Mouse (Mus musculus): ENCODE data around the gene Sgcd.

Gene Sgcd

DNA sequence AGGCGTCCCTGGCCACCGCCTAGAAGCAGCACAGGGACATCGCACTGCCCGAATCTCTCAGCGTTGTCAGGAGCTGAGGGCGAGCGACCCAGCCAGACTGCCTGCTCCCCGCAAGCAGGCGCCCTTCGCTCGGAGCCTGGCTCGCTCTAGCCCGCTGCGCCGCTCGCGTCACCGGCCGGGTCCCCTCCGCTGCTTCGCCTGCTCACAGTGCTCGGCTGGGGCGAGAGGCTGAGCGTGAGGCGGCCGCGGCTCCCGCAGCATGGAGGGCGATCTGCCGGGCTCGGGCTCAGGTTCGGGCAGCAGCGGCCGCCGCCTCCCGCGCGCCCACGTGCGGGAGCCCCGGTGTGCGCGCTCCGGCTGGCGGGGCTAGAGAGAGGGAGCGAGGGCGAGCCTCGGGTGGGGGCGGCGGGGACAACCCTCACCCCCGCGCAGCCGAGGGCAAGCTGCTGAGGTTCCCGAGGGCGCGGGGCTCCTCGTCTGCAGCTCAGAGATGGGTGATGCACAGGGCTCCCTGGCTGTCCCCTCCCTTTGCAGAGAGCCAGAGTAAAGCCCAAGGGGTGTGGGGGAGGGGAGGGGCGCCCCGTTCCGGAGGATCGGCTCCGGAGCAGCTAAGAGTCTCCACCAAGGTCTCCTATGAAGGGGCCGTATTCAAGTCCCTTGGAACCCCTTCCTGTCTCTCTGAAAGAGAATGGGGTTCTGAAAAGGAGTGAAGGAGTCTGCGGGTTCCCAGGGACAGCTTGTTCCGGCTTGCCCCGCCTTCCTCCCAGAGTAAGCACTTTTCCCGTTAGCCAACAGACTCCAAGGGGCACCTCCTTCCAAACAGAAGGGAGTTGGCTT lies at the start of gene Sgcd:
Gene Sgcd (minus strand): TSS at position 273 of the 837 bp plus-strand sequence.
- DNase-seq, result peak; percentile 5

DNA sequence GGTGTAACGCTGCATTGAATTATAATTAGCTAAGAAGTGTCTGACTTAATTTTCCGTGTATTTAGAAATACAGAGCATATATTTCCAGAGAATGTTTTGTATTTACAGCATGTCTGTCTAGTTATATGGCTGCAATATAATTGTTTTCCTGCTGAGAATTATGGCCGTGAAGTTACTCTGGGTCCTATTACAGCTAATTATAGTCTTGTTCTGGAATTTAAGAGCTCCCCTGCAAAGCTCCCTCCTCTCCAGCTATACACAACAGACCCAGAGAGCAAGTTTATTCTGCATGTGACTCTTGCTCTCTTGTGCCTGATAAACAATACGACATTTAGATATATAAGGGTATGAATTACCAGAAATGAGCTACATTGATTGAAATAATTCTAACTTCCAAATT lies 49.3 kb upstream of the Sgcd start:
- no peak for DNase-seq

- no peak for DNase-seq
These were observed 24.1 kb upstream of the Sgcd start for GRCm38 (mm10) chr11:48012836-48013235.

DNA sequence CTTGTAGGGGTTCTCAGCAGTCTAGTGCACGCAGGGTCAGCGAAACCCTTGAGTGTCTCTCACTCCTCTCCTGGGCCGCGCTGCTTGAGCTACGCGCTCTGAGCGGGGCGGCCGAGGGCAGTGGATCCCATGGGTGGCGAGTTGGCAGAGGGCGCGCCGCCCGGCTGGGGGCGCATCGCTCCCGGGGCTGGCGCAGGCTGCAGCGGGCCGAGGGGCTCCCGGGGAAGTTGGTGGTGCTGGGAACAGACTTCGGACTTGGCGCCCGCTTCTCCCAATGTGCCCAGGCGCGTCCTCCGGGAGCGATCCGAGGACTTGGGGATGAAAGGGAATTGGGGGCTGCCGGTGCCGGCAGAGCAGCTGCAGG lies 454 bp downstream of the Sgcd start:
- peak; percentile 21 for DNase-seq

DNA sequence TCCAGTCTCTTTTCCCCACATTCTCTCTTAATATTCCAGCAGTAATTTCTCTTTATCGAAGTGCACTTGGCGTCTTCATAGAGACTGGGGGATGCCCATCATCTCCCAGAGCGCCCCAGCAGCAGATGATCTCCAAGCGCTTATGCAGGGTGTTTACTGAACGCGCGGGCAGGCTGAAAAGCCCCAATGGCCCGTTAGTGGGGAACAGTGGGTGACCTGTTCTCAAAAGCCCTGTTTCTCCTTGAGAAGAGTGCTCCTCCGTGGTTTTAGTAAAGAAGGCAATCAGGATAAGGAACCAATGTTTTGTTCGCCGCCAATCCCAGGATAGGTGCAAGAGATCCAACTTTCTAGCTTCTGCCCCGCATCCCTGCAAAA lies 889 bp downstream of the Sgcd start:
- DNase-seq, result no peak

DNA sequence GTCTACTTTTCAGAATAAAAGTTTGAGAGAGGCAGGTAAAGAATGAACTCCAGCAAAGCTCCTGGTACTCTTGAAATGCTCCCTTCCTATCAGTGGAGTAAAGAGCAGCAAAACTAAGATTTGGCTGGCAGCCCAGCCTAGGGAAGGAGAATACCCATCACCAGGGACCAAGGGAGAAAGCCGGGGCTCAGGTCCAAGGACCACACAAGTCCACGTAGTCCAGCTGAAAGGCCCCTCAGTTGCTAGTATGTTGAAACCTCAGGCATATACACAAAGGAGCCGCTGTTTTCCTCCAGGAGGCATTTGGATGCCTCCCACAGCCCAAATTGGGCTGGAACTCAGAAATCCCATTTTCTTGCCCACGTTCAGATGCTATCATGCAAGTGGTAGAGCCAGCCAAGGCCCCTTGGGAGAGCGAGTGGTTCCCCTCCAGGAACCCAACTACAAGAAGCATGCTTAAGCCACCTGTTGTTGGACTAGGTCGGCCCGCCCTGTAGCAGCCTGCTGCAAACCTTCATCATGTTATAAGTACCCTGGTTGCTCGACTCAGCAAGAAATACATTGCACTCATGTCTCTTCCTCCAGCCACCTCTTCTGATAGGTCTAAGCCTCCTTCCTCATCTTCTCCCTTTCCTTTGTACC lies 1.4 kb downstream of the Sgcd start:
- DNase-seq, result peak; percentile 23

- no peak for DNase-seq
These were observed 6.6 kb downstream of the Sgcd start for GRCm38 (mm10) chr11:47982152-47982551.

- DNase-seq, result no peak
These were observed 7.7 kb downstream of the Sgcd start for GRCm38 (mm10) chr11:47981108-47981507.

DNA sequence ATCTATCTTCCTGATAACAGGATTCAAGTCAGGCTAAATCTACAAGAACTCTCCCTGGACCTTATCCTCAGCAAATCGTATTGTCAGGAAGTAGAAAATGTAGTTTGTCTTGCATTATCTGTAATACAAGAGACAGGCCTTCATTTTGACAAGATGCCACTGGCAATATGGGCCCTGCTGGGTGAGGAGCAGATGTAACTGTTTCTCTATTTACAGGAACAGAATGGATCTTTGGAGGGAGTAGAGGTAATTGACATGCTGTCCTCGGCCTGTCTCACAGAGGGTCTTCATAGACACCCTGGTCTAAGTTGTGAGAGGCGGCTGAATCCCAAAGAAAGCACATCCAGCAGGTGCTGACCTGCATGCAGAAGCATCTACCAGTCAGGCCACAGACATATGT lies 35.5 kb downstream of the Sgcd start:
- DNase-seq, result no peak

- no peak for DNase-seq
These were observed 36.4 kb downstream of the Sgcd start for GRCm38 (mm10) chr11:47952366-47952765.

DNA sequence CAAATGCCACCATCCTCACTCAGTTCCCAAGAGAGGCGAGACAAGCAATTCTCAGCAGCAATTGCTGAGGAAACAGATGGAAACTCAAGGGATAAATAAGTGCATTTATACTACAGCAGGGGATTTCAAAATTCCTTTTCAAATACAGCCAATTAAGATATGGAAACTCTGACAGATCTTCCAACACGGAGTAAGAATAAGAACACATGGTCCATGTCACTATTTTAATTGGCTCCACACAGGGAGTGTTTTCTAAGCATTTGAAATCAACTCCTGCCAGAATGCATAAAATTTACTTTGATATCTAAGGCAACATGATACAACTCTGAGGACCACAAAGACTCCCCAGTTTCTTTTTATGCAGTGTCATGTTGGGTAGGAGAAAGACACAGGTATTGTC lies 49.0 kb downstream of the Sgcd start:
- DNase-seq, result no peak

GRCm38 (mm10) chr11:47917616-47918015 lies 71.2 kb downstream of the Sgcd start:
- no peak for DNase-seq

GRCm38 (mm10) chr11:47891617-47892172 lies 97.1 kb downstream of the Sgcd start:
- DNase-seq, result no peak

GRCm38 (mm10) chr11:47890315-47890714 lies 98.5 kb downstream of the Sgcd start:
- peak; percentile 4 for DNase-seq

GRCm38 (mm10) chr11:47885310-47885709 lies 103.5 kb downstream of the Sgcd start:
- peak; percentile 45 for DNase-seq

- DNase-seq, result peak; percentile 40
These were observed 105.2 kb downstream of the Sgcd start for GRCm38 (mm10) chr11:47883545-47883944.

- DNase-seq, result no peak
These were observed 112.1 kb downstream of the Sgcd start for GRCm38 (mm10) chr11:47876633-47877170.

DNA sequence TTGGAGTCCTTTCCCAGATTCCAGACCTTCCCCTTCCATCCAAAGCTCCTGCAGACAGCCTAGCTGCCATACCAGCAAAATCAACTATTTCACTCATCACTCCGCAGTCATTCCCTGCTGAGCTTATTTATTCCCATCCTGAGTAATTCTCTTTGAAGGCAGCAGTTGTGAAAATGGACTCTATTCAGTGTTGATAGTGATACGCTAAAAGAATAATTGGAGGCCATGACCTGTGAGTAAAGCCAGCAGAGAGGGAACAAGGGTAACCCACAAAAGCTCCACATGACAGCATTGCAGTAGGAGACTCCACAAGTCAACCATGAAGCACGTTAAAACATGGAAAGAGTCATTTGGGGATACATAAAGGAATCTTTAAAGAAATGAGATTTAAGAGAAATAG lies 142.9 kb downstream of the Sgcd start:
- DNase-seq, result no peak

GRCm38 (mm10) chr11:47833283-47833682 lies 155.5 kb downstream of the Sgcd start:
- DNase-seq, result no peak

DNA sequence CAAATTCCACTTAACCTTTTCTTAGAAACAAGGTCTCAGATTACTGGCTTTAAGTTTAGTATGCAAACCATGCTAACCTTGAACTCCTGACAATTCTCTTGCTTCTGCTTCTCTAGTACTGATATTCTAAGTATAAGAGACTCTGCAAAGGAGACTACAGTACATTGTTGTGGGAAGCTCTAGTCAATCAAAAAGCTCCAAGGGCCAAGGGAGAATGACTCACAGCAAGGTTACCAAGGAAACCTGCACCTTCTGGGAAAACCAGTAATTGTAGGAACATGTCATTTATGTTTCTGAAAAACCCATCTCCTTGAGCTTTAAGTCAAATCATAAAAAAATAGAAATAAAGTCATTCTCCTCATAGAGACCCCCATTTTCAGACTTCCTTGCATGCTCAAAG lies 178.5 kb downstream of the Sgcd start:
- no peak for DNase-seq

DNA sequence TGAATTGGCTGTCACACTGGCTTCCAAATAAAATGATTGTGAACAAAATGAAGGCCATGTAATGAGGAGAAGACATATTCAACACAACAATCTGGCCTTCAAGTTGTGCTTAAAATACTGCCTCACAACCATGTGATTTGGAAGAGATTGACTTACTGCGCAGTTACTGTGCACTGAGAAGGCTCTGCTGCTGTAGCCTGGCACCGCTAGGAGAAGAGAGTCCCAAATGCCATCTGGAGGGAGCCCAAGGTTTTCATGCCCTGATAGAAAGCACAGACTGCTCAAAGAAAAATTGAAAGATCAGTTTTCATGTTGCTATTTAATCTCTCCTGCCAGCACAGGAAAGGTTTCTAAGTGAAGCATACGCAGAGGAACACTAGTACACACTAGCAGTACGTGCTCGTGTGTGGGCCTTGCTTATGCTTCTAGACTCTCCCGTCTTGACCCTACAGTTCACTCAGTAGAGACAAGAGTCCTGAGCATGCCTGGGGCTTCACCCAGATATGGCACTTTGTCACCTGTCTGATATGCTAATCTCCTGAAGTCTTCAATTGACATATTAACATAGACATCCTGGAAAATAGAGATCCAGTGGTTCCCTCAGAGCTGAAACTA lies 184.6 kb downstream of the Sgcd start:
- peak; percentile 64 for DNase-seq

- DNase-seq, result no peak
These were observed 210.9 kb downstream of the Sgcd start for GRCm38 (mm10) chr11:47777916-47778226.

DNA sequence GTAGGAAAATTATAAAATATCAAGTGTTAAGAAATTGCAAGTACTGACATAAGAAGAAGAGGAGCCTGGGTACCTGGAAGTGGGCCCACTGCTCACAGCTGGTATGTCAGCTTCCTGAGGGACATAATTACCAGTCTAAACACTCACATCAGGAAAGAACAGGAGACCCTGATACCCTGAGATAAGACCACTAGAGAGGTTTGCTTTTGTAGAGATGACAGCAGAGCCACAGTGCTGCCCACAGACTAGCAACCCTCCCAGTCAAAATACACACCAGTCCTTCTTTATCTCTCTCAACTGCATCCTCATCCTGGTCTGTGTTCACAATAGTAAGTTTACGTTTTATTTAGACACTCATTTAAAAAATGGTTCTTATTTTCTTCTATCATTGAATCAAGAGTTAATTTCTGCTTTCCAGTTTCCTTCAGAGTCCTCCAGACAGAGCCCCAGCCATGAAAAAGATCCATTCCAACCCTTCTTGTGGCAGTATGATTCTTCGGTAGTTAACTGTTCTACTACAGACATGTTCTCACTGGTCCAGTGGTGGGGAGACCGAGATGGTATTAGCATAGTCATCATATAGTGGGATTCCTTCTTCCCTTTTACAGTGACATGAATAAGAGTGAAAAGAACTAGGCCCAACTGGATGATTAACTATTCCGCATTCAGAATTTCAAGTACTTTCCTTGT lies 211.4 kb downstream of the Sgcd start:
- no peak for DNase-seq
